Mouse (Mus musculus): ENCODE results near the gene Fam172a. TPM values are rescaled to one million over a fixed set of nuclear protein-coding genes. Genes with fewer than 3 reads are reported as not detected.
A peak's percentile ranks its signal among the peaks of the same experiment; 100 is the strongest.

Fam172a gene
- polyA plus RNA-seq, 1 experiment from 2014 or later = 27.9 TPM

DNA sequence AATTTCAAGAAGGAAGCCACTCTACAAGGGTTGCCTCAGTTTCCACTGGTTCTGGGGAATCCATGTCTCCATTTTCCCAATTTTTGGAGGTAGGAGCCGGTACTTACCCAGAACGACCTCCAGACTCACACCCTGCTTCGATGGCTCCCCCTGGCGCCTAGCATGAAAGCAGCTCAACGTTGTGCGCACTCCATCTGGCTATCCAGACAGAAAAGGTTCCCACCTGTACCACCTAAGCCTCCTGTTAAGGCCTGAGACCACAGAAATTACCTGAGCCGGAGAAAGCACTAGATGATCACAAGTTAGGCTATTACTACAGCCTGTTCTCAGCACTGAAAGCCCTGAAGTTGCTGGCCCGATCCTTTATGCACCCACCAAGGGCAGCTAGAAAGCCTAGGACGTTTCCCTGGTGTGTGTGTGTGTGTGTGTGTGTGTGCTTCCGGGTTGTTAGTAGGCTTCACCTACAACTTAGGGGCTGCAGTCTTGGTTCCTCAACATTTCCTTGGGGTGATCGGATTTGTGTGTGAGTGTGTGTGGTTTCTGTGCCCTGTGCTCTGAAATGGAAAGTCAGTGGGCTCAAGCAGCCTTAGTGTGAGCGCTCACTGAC is 484.6 kb downstream of the Fam172a start:
- H3K27me3 ChIP-seq (ENCODE audit: control insufficient read depth, insufficient read depth, low read length) = peaks cover 86% of the 10 kb centered on the region
- H3K4me3 ChIP-seq (ENCODE audit: low read depth, low read length) = no peak overlapping the region
- no peaks in the 10 kb centered on the region for H3K9me3 ChIP-seq (ENCODE audit: control insufficient read depth, low read length)
- no peak for DNase-seq (ENCODE audit: low spot score)
- H3K4me1 ChIP-seq (ENCODE audit: control insufficient read depth, insufficient read depth, low read length) = peaks cover 7% of the 10 kb centered on the region; the same call in 1 of the 2 replicates
- H3K4me2 ChIP-seq (ENCODE audit: low read depth, severe bottlenecking) = no peak overlapping the region
- no peak overlapping the region for H3K27ac ChIP-seq (replicated peaks; ENCODE audit: low read depth, low read length)
- no peak overlapping the region for H3K9ac ChIP-seq (ENCODE audit: low read length)
- no peak for ATAC-seq (ENCODE audit: insufficient number of reproducible peaks, low FRiP score, low TSS enrichment, low read depth)
- no peaks in the 10 kb centered on the region for H3K36me3 ChIP-seq (ENCODE audit: control insufficient read depth, insufficient read depth, low read length)
- 11% methylated on average over 12 of the region's 12 CpGs for WGBS

DNA sequence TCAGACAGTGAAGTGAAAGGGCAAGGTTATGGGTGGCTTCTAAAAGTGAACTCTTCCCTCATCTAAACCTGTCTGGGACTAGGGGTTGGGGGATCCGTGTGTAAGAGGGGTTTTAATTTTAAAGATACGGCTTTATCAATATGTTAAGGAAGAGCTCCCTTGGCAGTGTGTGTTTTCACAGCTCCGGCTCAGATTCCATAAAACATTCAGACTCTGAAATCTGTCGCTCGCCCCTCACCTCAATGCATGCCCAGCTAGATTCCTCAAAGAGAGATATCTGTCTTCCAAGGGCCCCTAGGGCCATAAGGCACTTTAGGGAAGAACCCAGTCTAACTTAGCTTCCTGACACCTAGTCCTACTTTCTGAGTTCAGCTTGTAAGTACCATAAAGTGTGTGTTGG is 486.0 kb downstream of the Fam172a start:
- DNase-seq (ENCODE audit: low spot score) = no peak
- Histone ChIP-seq H3K27me3 (ENCODE audit: control insufficient read depth, insufficient read depth, low read length) (peaks cover 81% of the 10 kb centered on the region), H3K27ac (replicated peaks; ENCODE audit: low read depth, low read length) (no peak overlapping the region), H3K9ac (ENCODE audit: low read length) (no peak overlapping the region), H3K9me3 (ENCODE audit: control insufficient read depth, low read length) (no peaks in the 10 kb centered on the region), H3K4me2 (ENCODE audit: low read depth, severe bottlenecking) (no peak overlapping the region), H3K4me3 (ENCODE audit: low read depth, low read length) (no peak overlapping the region), H3K36me3 (ENCODE audit: control insufficient read depth, insufficient read depth, low read length) (no peaks in the 10 kb centered on the region), H3K4me1 (ENCODE audit: control insufficient read depth, insufficient read depth, low read length) (0 out of 2 replicates have a peak, but pooled peaks cover 2% of the 10 kb centered on the region)
- no peak for ATAC-seq (ENCODE audit: insufficient number of reproducible peaks, low FRiP score, low TSS enrichment, low read depth)
- WGBS = 35% methylated on average over 5 of the region's 5 CpGs

DNA sequence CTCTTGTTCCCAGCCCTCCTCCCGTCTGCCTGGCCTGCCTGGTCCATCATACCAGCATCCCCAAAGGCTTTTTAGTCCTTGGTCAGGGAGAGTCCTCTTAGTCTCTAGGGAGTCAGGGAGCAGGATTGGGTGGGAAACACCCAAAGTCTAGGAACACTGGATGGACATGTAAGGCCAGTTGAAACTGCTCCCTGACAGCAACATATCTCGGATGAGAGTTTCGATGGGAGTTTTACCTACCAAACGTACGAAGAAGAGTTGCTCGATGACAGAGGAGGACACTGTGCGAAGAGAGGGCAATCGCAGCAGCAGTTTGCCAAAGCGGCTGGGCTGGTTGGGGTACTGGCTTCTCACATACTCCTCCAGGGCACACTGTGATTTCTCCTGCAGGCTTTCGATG is 487.8 kb downstream of the Fam172a start:
- no peaks in the 10 kb centered on the region for H3K9me3 ChIP-seq (ENCODE audit: control insufficient read depth, low read length)
- peaks cover 4% of the 10 kb centered on the region; the same call in 1 of the 2 replicates for H3K4me1 ChIP-seq (ENCODE audit: control insufficient read depth, insufficient read depth, low read length)
- no peak overlapping the region for H3K4me2 ChIP-seq (ENCODE audit: low read depth, severe bottlenecking)
- H3K36me3 ChIP-seq (ENCODE audit: control insufficient read depth, insufficient read depth, low read length) = no peaks in the 10 kb centered on the region
- H3K9ac ChIP-seq (ENCODE audit: low read length) = no peak overlapping the region
- WGBS = 28% methylated on average over 10 of the region's 10 CpGs
- DNase-seq (ENCODE audit: low spot score) = peak; percentile 21
- H3K27me3 ChIP-seq (ENCODE audit: control insufficient read depth, insufficient read depth, low read length) = peaks cover 75% of the 10 kb centered on the region
- no peak overlapping the region for H3K4me3 ChIP-seq (ENCODE audit: low read depth, low read length)
- H3K27ac ChIP-seq (replicated peaks; ENCODE audit: low read depth, low read length) = no peak overlapping the region
- no peak for ATAC-seq (ENCODE audit: insufficient number of reproducible peaks, low FRiP score, low TSS enrichment, low read depth)

DNA sequence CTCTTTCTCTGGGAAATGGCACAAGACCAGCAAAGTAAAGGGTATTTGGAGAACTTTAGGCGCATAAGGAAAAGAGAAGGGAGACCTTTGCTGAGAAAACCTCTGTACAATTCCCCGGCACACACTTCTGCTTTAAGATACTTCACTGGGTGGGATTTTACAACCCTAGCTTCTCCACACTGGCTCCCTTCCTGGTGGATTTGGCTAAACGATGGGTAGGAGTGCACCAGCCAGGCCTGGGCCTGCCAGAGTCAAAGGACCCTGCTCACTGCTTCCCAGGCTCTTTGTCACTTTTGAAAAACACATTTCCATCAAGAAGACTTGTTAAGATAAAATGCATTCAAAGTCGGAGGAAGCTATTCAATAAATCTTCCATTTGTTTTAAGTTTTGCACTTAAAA is 491.4 kb downstream of the Fam172a start:
- H3K9ac ChIP-seq (ENCODE audit: low read length) = no peak overlapping the region
- H3K4me1 ChIP-seq (ENCODE audit: control insufficient read depth, insufficient read depth, low read length) = peaks cover 7% of the 10 kb centered on the region; the same call in 1 of the 2 replicates
- 15% methylated on average over 4 of the region's 4 CpGs for WGBS
- ATAC-seq (ENCODE audit: insufficient number of reproducible peaks, low FRiP score, low TSS enrichment, low read depth) (no peak), DNase-seq (ENCODE audit: low spot score) (no peak)
- no peak overlapping the region for H3K4me3 ChIP-seq (ENCODE audit: low read depth, low read length)
- no peak overlapping the region for H3K4me2 ChIP-seq (ENCODE audit: low read depth, severe bottlenecking)
- H3K27ac ChIP-seq (replicated peaks; ENCODE audit: low read depth, low read length) = no peak overlapping the region
- peaks cover 53% of the 10 kb centered on the region for H3K27me3 ChIP-seq (ENCODE audit: control insufficient read depth, insufficient read depth, low read length)
- H3K9me3 ChIP-seq (ENCODE audit: control insufficient read depth, low read length) = no peaks in the 10 kb centered on the region
- H3K36me3 ChIP-seq (ENCODE audit: control insufficient read depth, insufficient read depth, low read length) = no peaks in the 10 kb centered on the region

DNA sequence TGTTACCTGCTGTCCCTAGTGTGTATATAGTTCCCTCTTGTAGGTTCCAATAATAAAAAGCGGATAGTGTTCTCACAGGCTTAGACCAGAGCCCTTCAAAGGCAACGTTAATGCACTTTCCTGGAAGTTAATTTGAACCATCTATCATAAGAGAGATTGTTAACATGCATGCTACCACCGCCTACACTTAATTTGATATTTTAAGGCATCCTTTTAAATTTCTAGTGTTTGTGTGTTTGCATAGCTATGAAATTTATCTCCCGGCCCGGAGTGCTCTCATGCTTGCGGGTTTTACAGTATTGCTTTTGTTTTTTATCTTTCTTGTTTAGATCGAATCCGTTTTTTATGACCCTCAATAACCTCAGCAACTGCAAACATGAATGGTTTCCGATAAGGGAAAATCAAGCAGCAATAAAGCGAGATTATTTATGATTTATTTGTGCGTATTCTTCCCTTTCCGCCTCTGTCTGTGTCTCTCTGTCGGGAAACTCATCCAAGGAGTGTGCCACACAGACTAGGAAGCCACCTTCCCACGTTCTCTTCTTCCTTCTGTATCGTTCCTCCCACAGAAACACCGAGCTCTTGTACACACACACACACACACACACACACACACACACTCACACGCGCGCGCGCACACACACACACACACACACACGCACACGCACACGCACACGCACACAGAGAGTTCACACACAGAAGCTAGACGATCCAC is 492.5 kb downstream of the Fam172a start:
- 4% methylated on average over 23 of the region's 26 CpGs for WGBS
- no peaks in the 10 kb centered on the region for H3K9me3 ChIP-seq (ENCODE audit: control insufficient read depth, low read length)
- H3K9ac ChIP-seq (ENCODE audit: low read length) = peak overlapping the region; percentile 61
- H3K36me3 ChIP-seq (ENCODE audit: control insufficient read depth, insufficient read depth, low read length) = no peaks in the 10 kb centered on the region
- peak overlapping the region; percentile 64 for H3K4me2 ChIP-seq (ENCODE audit: low read depth, severe bottlenecking)
- DNase-seq (ENCODE audit: low spot score) = no peak
- peaks cover 49% of the 10 kb centered on the region for H3K27me3 ChIP-seq (ENCODE audit: control insufficient read depth, insufficient read depth, low read length)
- H3K27ac ChIP-seq (replicated peaks; ENCODE audit: low read depth, low read length) = no peak overlapping the region; the same call in 1 of the 2 replicates
- peaks cover 7% of the 10 kb centered on the region; the same call in 1 of the 2 replicates for H3K4me1 ChIP-seq (ENCODE audit: control insufficient read depth, insufficient read depth, low read length)
- ATAC-seq (ENCODE audit: insufficient number of reproducible peaks, low FRiP score, low TSS enrichment, low read depth) = no peak
- peak overlapping the region; percentile 39 for H3K4me3 ChIP-seq (ENCODE audit: low read depth, low read length)

DNA sequence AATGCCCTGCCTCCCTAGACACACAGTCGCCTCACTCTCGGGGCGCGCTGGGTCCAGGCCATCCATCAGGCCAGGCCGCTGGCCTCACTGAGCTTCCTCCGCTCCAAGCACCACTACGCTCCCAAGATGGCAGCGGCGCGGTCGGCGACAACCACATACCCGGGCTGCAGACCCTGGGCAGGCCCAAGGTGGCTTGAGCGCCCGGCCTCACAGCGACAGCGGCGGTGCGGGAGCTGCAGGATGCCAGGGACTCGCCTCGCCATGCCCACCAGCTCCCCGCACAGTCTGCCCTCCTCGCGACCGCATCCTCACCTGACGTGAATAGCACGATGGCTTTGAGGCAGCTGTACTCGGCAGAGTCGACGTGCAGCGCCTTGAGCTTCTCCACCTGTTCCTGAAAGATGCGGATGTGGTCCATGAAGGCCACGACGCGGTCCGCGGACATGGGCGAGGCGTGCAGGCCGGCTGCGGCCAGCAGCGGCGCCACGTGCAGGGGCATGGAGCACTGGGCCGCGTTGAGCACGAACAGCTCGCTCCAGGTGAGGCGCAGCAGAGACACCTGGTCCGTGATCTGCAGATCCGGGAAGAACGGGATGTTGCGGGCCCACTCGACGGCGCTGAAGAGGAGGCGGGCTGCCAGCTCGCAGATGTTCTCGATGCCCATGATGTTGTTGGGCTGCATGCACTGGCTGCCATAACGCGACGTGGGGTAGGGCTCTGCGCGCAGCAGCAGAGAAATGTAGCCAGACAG is 493.2 kb downstream of the Fam172a start:
- H3K4me3 ChIP-seq (ENCODE audit: low read depth, low read length) = peak overlapping the region; percentile 39
- ATAC-seq (ENCODE audit: insufficient number of reproducible peaks, low FRiP score, low TSS enrichment, low read depth) = no peak
- H3K27ac ChIP-seq (replicated peaks; ENCODE audit: low read depth, low read length) = no peak overlapping the region; the same call in 1 of the 2 replicates

DNA sequence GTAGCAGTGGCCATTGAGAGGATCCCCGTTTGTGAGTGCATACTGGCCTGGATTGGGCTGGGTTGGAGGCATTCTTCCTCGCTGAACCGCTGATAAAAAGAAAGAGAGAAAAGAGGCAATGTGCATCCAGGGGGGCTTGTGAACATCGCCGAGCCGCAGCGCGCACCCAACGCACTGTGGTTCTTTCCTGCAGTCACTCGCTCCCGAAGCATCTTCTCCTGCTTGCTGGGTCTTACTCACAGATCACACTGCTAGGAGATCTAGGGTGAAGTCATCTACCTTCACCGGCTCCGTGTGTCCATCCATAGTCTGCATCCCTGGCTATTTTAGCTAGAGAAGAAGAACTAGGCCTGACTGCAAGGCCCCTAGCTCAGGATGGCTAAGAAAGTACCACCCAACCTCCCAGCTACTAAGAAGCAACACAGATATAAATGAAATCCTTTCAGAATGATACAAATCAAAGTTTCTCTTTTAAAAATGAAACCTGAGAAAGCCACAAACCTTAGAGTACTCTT is 493.8 kb downstream of the Fam172a start:
- H3K27me3 ChIP-seq (ENCODE audit: control insufficient read depth, insufficient read depth, low read length) = peaks cover 36% of the 10 kb centered on the region
- WGBS = 4% methylated on average over 13 of the region's 13 CpGs
- H3K9ac ChIP-seq (ENCODE audit: low read length) = peak overlapping the region; percentile 55
- H3K4me2 ChIP-seq (ENCODE audit: low read depth, severe bottlenecking) = peak overlapping the region; percentile 64
- no peaks in the 10 kb centered on the region for H3K9me3 ChIP-seq (ENCODE audit: control insufficient read depth, low read length)
- peak overlapping the region; percentile 39 for H3K4me3 ChIP-seq (ENCODE audit: low read depth, low read length)
- no peaks in the 10 kb centered on the region for H3K36me3 ChIP-seq (ENCODE audit: control insufficient read depth, insufficient read depth, low read length)
- DNase-seq (ENCODE audit: low spot score) (no peak), ATAC-seq (ENCODE audit: insufficient number of reproducible peaks, low FRiP score, low TSS enrichment, low read depth) (no peak)
- peaks cover 7% of the 10 kb centered on the region; the same call in 1 of the 2 replicates for H3K4me1 ChIP-seq (ENCODE audit: control insufficient read depth, insufficient read depth, low read length)
- no peak overlapping the region for H3K27ac ChIP-seq (replicated peaks; ENCODE audit: low read depth, low read length)

More for the DNA sequence above, 493.2 kb downstream of the Fam172a start:
- peak overlapping the region; percentile 61 for H3K9ac ChIP-seq (ENCODE audit: low read length)
- peaks cover 7% of the 10 kb centered on the region; the same call in 1 of the 2 replicates for H3K4me1 ChIP-seq (ENCODE audit: control insufficient read depth, insufficient read depth, low read length)
- H3K9me3 ChIP-seq (ENCODE audit: control insufficient read depth, low read length) = no peaks in the 10 kb centered on the region
- DNase-seq (ENCODE audit: low spot score) = peak; percentile 71
- H3K4me2 ChIP-seq (ENCODE audit: low read depth, severe bottlenecking) = peak overlapping the region; percentile 64
- 1% methylated on average over 61 of the region's 64 CpGs for WGBS
- H3K36me3 ChIP-seq (ENCODE audit: control insufficient read depth, insufficient read depth, low read length) = no peaks in the 10 kb centered on the region
- H3K27me3 ChIP-seq (ENCODE audit: control insufficient read depth, insufficient read depth, low read length) = peaks cover 42% of the 10 kb centered on the region

DNA sequence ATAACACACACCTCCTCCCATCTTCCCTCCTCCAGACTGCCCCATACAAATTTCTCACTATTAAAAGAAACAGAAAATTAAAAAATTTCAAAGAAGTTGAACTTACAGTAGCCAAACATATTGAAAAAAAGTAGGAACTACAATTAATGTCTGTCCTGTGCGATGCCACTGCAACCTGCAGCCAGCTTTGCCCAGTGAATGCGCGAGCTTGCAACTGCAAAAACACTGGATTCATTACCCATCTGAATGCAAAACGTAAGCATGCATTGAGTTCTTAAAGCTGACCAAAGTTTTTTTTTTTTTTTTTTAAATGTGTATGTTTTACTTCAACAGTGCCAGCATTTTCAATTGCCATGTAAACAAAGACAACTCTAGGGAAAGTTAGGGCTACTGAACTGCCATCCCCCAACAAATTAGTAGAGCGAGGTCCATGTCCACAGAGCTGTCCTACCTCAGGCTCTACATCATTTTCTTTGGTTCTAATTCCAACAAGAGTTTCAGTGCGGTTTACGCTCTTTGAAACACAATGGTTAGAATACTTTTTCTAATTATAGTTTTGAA is 494.5 kb downstream of the Fam172a start:
- H3K27ac ChIP-seq (replicated peaks; ENCODE audit: low read depth, low read length) = no peak overlapping the region
- peak overlapping the region; percentile 10; the same call in 1 of the 2 replicates for H3K4me3 ChIP-seq (ENCODE audit: low read depth, low read length)
- WGBS = 12% methylated on average over 7 of the region's 7 CpGs
- peak overlapping the region; percentile 13; the same call in 1 of the 2 replicates for H3K4me2 ChIP-seq (ENCODE audit: low read depth, severe bottlenecking)
- ATAC-seq (ENCODE audit: insufficient number of reproducible peaks, low FRiP score, low TSS enrichment, low read depth) (no peak), DNase-seq (ENCODE audit: low spot score) (no peak)
- H3K4me1 ChIP-seq (ENCODE audit: control insufficient read depth, insufficient read depth, low read length) = peaks cover 7% of the 10 kb centered on the region; the same call in 1 of the 2 replicates
- peaks cover 32% of the 10 kb centered on the region for H3K27me3 ChIP-seq (ENCODE audit: control insufficient read depth, insufficient read depth, low read length)
- no peaks in the 10 kb centered on the region for H3K9me3 ChIP-seq (ENCODE audit: control insufficient read depth, low read length)
- H3K36me3 ChIP-seq (ENCODE audit: control insufficient read depth, insufficient read depth, low read length) = no peaks in the 10 kb centered on the region
- H3K9ac ChIP-seq (ENCODE audit: low read length) = no peak overlapping the region
